Mouse (Mus musculus) hindbrain, embryonic 10.5 days (tissue): ENCODE measurements at regions not wholly inside any gene's neighbourhood (a gene's known extent, or its start where the extent isn't known, plus 50 kb on each side); places are given as distances from the start of the nearest gene placed in this dataset.
"Not testable (repeated sequence)": the region's sequence is repeated elsewhere in the genome, so short reads cannot be mapped to it uniquely, and the experiment has no call there.

Experiments
- DNase-seq: peaks from one replicate; pipeline ENCODE4 v3.0.0-alpha.2; 2017; ENCODE audit warnings: low spot score
- H3K27ac ChIP-seq: fragments of 300-500 bp; sonication (generic); 2 replicates; pipeline ENCODE4 v1.5.1; 2016; ENCODE audit warnings: mild to moderate bottlenecking, moderate library complexity
- H3K27me3 ChIP-seq: fragments of 300-500 bp; sonication (generic); 2 replicates; pipeline ENCODE4 v1.6.1; 2016; ENCODE audit warnings: mild to moderate bottlenecking; ENCODE audit not compliant: poor library complexity, insufficient read depth, severe bottlenecking
- H3K36me3 ChIP-seq: fragments of 300-500 bp; sonication (generic); 2 replicates; pipeline ENCODE4 v1.6.1; 2016; ENCODE audit warnings: mild to moderate bottlenecking, moderate library complexity
- H3K4me1 ChIP-seq: fragments of 300-500 bp; sonication (generic); replicated peaks from 2 replicates; pipeline ENCODE4 v1.6.1; 2016; ENCODE audit warnings: mild to moderate bottlenecking
- H3K4me3 ChIP-seq: fragments of 300-500 bp; sonication (generic); 2 replicates; pipeline ENCODE4 v1.5.1; 2016; ENCODE audit warnings: mild to moderate bottlenecking, moderate library complexity
- H3K9me3 ChIP-seq: fragments of 300-500 bp; sonication (generic); 2 replicates; pipeline ENCODE4 v1.6.1; 2016; ENCODE audit warnings: mild to moderate bottlenecking, moderate library complexity
- WGBS: fragments of 180-500 bp; shearing (Covaris S2); methylation state at CpG from one replicate; pipeline ENCODE4 v1.1.7; 2016; 5-methylcytosine and 5-hydroxymethylcytosine counted together

DNA sequence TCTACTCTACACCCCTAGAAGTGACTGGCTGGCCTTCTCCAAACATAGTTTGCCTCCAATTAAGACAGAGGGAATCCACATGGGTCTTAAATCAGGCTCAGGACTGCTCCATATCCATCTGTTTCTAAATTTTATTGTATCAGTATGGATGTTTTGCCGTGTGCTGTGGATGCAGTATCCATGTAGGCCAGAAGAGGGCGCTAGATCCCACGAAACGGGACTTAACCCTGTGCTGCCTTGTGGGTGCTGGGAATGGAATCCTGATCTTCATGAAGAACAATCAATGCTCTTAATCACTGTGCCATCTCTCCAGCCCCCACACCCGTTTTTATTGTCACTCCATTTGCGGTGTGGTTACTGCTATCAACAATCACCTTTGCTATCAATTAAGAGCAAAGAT, 465.3 kb upstream of the Slc35b3 start:
- Histone ChIP-seq H3K9me3 (no peaks in the 10 kb centered on the region), H3K27ac (no peak overlapping the region), H3K27me3 (no peaks in the 10 kb centered on the region), H3K4me3 (no peak overlapping the region), H3K36me3 (no peaks in the 10 kb centered on the region), H3K4me1 (no peaks in the 10 kb centered on the region)
- DNase-seq, result no peak
- 61% methylated on average over 6 of the region's 6 CpGs for WGBS

DNA sequence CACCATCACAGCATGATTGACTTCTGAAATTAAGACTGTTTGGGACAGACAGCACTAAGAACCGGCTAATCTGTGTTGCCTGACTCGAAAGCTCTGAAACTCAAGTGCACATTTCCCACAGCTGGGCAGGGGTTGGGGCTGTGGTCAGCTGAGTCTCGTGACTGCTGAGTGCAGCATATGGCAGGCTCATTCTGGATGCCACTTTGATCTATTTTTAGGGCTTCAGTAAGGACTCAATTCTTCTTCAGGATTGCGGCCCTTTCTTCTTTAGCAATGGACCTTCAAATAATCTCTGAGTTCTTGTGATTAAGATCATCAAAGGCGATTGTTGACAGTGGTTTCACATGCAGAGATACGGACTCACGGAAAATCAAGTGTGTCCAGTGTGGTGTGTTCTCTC, 457.5 kb upstream of the Slc35b3 start:
- no peak overlapping the region for H3K4me3 ChIP-seq
- WGBS, result 63% methylated on average over 7 of the region's 7 CpGs
- H3K27me3 ChIP-seq, result no peaks in the 10 kb centered on the region
- no peak overlapping the region for H3K27ac ChIP-seq
- no peaks in the 10 kb centered on the region for H3K4me1 ChIP-seq
- no peak for DNase-seq
- H3K36me3 ChIP-seq, result no peaks in the 10 kb centered on the region
- no peaks in the 10 kb centered on the region for H3K9me3 ChIP-seq

- H3K9me3 ChIP-seq, result no peaks in the 10 kb centered on the region
- H3K36me3 ChIP-seq, result no peaks in the 10 kb centered on the region
- no peak for DNase-seq
- 71% methylated on average over 14 of the region's 14 CpGs for WGBS
- H3K27me3 ChIP-seq, result no peaks in the 10 kb centered on the region
- no peak overlapping the region for H3K4me3 ChIP-seq
- no peaks in the 10 kb centered on the region for H3K4me1 ChIP-seq
- no peak overlapping the region for H3K27ac ChIP-seq
Measured at GRCm38 (mm10) chr13:39411471-39412251, 451.0 kb upstream of the Slc35b3 start.

- WGBS, result 88% methylated on average over 3 of the region's 3 CpGs
- Histone ChIP-seq H3K4me1 (no peaks in the 10 kb centered on the region), H3K27me3 (no peaks in the 10 kb centered on the region), H3K9me3 (no peaks in the 10 kb centered on the region), H3K4me3 (no peak overlapping the region), H3K36me3 (no peaks in the 10 kb centered on the region), H3K27ac (no peak overlapping the region)
- DNase-seq, result no peak
Measured at GRCm38 (mm10) chr13:39392589-39392988, 431.9 kb upstream of the Slc35b3 start.

DNA sequence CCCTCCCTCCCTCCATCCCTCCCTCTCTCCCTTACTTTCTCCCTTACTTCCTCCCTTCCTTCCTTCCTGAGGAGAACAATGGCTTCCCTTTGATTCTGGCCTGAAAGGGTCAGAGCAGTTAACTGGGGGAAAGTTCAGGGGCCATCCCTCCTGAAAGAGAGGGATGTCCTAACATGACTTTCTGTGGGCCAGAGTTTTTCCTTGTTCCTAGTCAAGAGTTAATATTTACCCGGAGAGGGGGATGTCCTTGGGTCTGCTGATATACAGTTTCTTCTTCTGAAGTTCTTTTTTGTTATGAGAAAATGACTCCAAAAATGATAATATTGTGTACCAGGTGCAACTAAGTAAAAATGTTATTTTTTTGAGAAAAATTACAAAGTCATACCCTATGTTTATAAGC, 431.5 kb upstream of the Slc35b3 start:
- H3K4me3 ChIP-seq, H3K27me3 ChIP-seq, H3K36me3 ChIP-seq, H3K4me1 ChIP-seq, H3K27ac ChIP-seq, H3K9me3 ChIP-seq, DNase-seq: not testable (repeated sequence)
- WGBS, result 80% methylated on average over 1 of the region's 1 CpGs

- H3K9me3 ChIP-seq, result no peaks in the 10 kb centered on the region
- WGBS, result 85% methylated on average over 8 of the region's 8 CpGs
Measured at GRCm38 (mm10) chr13:39376677-39377076, 416.0 kb upstream of the Slc35b3 start.

DNA sequence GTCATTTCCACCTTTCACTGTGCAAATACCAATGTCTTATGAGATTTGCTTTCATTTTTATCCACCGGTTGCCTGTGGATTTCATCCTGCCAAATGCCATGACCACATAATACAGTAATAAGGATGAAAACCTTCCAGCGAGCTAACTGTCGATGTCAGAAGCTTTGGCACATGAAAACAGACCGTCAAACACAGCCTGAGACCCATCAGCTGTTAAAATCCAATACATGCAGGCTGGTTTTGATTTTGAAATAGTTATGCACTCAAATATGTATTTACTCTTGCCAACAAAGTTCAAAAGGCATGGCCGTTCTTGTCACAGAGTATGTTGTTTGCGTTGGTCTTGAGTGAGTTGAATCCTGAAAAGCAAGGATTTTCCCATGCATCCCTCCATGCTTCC, 415.6 kb upstream of the Slc35b3 start:
- no peaks in the 10 kb centered on the region for H3K9me3 ChIP-seq
- H3K27ac ChIP-seq, result no peak overlapping the region
- no peak for DNase-seq
- no peaks in the 10 kb centered on the region for H3K4me1 ChIP-seq
- no peak overlapping the region for H3K4me3 ChIP-seq
- H3K36me3 ChIP-seq, result no peaks in the 10 kb centered on the region
- WGBS, result 94% methylated on average over 6 of the region's 6 CpGs
- no peaks in the 10 kb centered on the region for H3K27me3 ChIP-seq

More at GRCm38 (mm10) chr13:39376677-39377076, 416.0 kb upstream of the Slc35b3 start:
- H3K27ac ChIP-seq, result no peak overlapping the region
- H3K4me3 ChIP-seq, result no peak overlapping the region
- H3K36me3 ChIP-seq, result no peaks in the 10 kb centered on the region
- no peak for DNase-seq
- H3K4me1 ChIP-seq, result no peaks in the 10 kb centered on the region
- no peaks in the 10 kb centered on the region for H3K27me3 ChIP-seq

- no peak for DNase-seq
- Histone ChIP-seq H3K27me3 (no peaks in the 10 kb centered on the region), H3K36me3 (no peaks in the 10 kb centered on the region), H3K4me3 (no peak overlapping the region), H3K27ac (no peak overlapping the region), H3K9me3 (no peaks in the 10 kb centered on the region), H3K4me1 (no peaks in the 10 kb centered on the region)
- WGBS, result 72% methylated on average over 3 of the region's 3 CpGs
Measured at GRCm38 (mm10) chr13:39372565-39372964, 411.9 kb upstream of the Slc35b3 start.

DNA sequence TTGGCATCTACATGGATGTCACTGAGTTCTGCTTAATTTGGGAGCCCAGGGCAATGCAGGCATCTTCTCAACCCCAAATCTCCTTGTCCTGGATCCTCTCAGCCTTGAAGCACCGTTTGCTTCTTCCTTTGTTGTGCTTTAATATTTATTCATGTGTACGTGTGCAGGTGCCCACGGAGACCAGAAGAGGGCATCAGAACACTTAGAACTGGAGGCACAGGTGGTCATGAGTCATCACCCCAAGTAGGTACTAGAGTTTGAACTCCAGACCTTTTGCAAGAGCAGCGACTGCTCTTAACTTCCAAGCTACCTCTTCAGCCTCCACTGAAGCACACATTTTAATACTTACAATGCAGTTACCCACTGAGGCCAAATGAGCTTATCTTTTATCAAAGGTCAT, 403.0 kb upstream of the Slc35b3 start:
- no peak overlapping the region for H3K27ac ChIP-seq
- H3K36me3 ChIP-seq, result no peaks in the 10 kb centered on the region
- 59% methylated on average over 4 of the region's 4 CpGs for WGBS
- H3K4me3 ChIP-seq, result no peak overlapping the region
- no peaks in the 10 kb centered on the region for H3K4me1 ChIP-seq
- no peak for DNase-seq
- no peaks in the 10 kb centered on the region for H3K9me3 ChIP-seq
- H3K27me3 ChIP-seq, result no peaks in the 10 kb centered on the region

DNA sequence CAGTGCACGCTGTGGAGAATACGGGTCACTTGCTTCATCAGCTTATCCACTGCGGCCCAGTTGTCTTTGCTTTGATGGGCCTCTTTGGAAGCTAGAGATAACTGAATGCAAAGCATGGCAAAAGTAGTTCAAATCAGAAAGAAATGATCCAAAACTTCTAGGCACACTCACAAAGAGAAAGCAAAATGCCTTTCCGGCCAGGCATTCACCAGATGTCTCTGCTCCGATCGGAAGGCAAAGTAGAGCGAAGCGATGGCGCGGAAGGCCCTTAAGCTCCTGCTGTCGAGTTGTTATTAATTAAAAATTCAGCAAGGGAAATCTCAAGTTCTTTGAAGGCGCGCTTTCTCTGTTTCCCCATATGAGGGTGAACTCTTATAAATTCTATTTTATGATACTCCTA, 401.9 kb upstream of the Slc35b3 start:
- no peaks in the 10 kb centered on the region for H3K4me1 ChIP-seq
- H3K4me3 ChIP-seq, result no peak overlapping the region
- no peaks in the 10 kb centered on the region for H3K36me3 ChIP-seq
- no peaks in the 10 kb centered on the region for H3K9me3 ChIP-seq
- WGBS, result 88% methylated on average over 13 of the region's 13 CpGs
- H3K27me3 ChIP-seq, result no peaks in the 10 kb centered on the region
- no peak overlapping the region for H3K27ac ChIP-seq
- DNase-seq, result no peak

DNA sequence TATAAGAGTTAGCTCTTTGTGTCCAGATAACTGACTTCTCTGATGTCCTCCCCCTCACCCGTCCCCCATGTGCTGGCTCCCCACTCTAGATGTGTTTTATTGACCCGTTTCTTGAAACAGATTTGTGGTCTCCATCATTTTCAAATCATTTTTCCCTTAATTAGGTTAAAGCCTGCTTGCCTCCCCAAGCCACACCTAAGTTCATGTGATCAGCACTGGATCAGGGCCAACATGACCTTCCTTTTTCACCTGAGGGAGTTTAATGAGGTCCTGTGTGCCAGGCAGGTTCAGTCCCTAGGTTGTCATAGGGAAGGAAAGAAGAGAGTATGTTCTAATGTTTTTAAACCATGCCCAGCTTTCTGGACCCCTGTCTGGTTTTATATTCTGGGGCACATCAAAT, 390.9 kb upstream of the Slc35b3 start:
- no peaks in the 10 kb centered on the region for H3K36me3 ChIP-seq
- no peaks in the 10 kb centered on the region for H3K4me1 ChIP-seq
- no peak for DNase-seq
- H3K9me3 ChIP-seq, result no peaks in the 10 kb centered on the region
- 76% methylated on average over 2 of the region's 2 CpGs for WGBS
- no peaks in the 10 kb centered on the region for H3K27me3 ChIP-seq
- no peak overlapping the region for H3K27ac ChIP-seq
- no peak overlapping the region for H3K4me3 ChIP-seq

DNA sequence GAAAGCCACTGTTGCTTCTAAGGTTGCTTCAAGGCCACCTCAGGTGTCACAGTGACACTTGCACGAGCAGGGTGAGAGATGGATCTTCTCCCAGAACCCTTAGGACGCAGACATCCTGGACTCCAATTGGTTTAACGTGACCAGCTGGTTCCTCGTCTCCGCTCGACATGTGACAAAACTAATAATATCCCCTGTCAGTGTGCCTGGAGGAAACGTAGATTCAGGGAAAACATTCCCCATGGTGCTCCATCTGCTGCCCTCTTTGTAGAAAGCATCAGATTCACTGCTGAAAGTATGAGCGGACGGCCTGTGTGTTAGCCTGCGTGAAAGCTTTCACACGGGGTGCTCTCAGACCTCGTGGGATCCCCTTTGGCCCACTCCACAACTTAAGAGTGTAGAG, 390.0 kb upstream of the Slc35b3 start:
- Histone ChIP-seq H3K4me1 (no peaks in the 10 kb centered on the region), H3K4me3 (no peak overlapping the region), H3K27me3 (no peaks in the 10 kb centered on the region), H3K36me3 (no peaks in the 10 kb centered on the region), H3K27ac (no peak overlapping the region), H3K9me3 (no peaks in the 10 kb centered on the region)
- WGBS, result 79% methylated on average over 12 of the region's 12 CpGs
- no peak for DNase-seq

- DNase-seq, result no peak
- whole genome bisulfite sequencing, result 87% methylated on average over 6 of the region's 6 CpGs
- H3K27me3 ChIP-seq, result no peaks in the 10 kb centered on the region
- no peak overlapping the region for H3K27ac ChIP-seq
- H3K36me3 ChIP-seq, result no peaks in the 10 kb centered on the region
- no peak overlapping the region for H3K4me3 ChIP-seq
- no peaks in the 10 kb centered on the region for H3K4me1 ChIP-seq
- H3K9me3 ChIP-seq, result no peaks in the 10 kb centered on the region
Measured at GRCm38 (mm10) chr13:39347761-39348160, 387.1 kb upstream of the Slc35b3 start.

GRCm38 (mm10) chr13:39334874-39335273, 374.2 kb upstream of the Slc35b3 start:
- Histone ChIP-seq H3K27ac (no peak overlapping the region), H3K4me3 (no peak overlapping the region), H3K4me1 (no peaks in the 10 kb centered on the region), H3K9me3 (no peaks in the 10 kb centered on the region), H3K36me3 (no peaks in the 10 kb centered on the region), H3K27me3 (no peaks in the 10 kb centered on the region)
- DNase-seq, result no peak
- WGBS, result 74% methylated on average over 7 of the region's 7 CpGs
